Mouse (Mus musculus): ENCODE measurements at regions not wholly inside any gene's neighbourhood (a gene's known extent, or its start where the extent isn't known, plus 50 kb on each side); places are given as distances from the start of the nearest gene placed in this dataset.
"Not testable (repeated sequence)": the region's sequence is repeated elsewhere in the genome, so short reads cannot be mapped to it uniquely, and the experiment has no call there.

- DNase-seq: no peak
These were observed 374.0 kb upstream of the Nrxn1 start for GRCm38 (mm10) chr17:91466822-91467221.

GRCm38 (mm10) chr17:91451711-91452110, 358.8 kb upstream of the Nrxn1 start:
- no peak for DNase-seq

- not testable (repeated sequence) for DNase-seq
These were observed 339.2 kb upstream of the Nrxn1 start for GRCm38 (mm10) chr17:91431780-91432720.

- DNase-seq: no peak
These were observed 337.5 kb upstream of the Nrxn1 start for GRCm38 (mm10) chr17:91430351-91430750.

GRCm38 (mm10) chr17:91425120-91425519, 332.2 kb upstream of the Nrxn1 start:
- no peak for DNase-seq

- DNase-seq: no peak
These were observed 325.7 kb upstream of the Nrxn1 start for GRCm38 (mm10) chr17:91418582-91418981.

- no peak for DNase-seq
These were observed 298.3 kb upstream of the Nrxn1 start for GRCm38 (mm10) chr17:91390969-91391764.

- not testable (repeated sequence) for DNase-seq
These were observed 297.2 kb upstream of the Nrxn1 start for GRCm38 (mm10) chr17:91389937-91390623.

GRCm38 (mm10) chr17:91388521-91388920, 295.6 kb upstream of the Nrxn1 start:
- DNase-seq: no peak

- DNase-seq: no peak
These were observed 295.2 kb upstream of the Nrxn1 start for GRCm38 (mm10) chr17:91388039-91388438.

- no peak for DNase-seq
These were observed 293.1 kb upstream of the Nrxn1 start for GRCm38 (mm10) chr17:91385949-91386348.

- no peak for DNase-seq
These were observed 275.3 kb upstream of the Nrxn1 start for GRCm38 (mm10) chr17:91368156-91368555.

GRCm38 (mm10) chr17:91361261-91361660, 268.4 kb upstream of the Nrxn1 start:
- no peak for DNase-seq

- DNase-seq: no peak
These were observed 259.2 kb upstream of the Nrxn1 start for GRCm38 (mm10) chr17:91352107-91352506.

GRCm38 (mm10) chr17:91336882-91337281, 244.0 kb upstream of the Nrxn1 start:
- no peak for DNase-seq

GRCm38 (mm10) chr17:91333790-91334189, 240.9 kb upstream of the Nrxn1 start:
- no peak for DNase-seq

- DNase-seq: no peak
These were observed 240.3 kb upstream of the Nrxn1 start for GRCm38 (mm10) chr17:91333202-91333601.

- DNase-seq: no peak
These were observed 231.5 kb upstream of the Nrxn1 start for GRCm38 (mm10) chr17:91324377-91324776.

- DNase-seq: no peak
These were observed 194.0 kb upstream of the Nrxn1 start for GRCm38 (mm10) chr17:91286875-91287274.

GRCm38 (mm10) chr17:91274378-91274777, 181.5 kb upstream of the Nrxn1 start:
- DNase-seq: no peak

- DNase-seq: no peak
These were observed 145.8 kb upstream of the Nrxn1 start for GRCm38 (mm10) chr17:91238719-91239118.

- DNase-seq: not testable (repeated sequence)
These were observed 143.8 kb upstream of the Nrxn1 start for GRCm38 (mm10) chr17:91236653-91237052.

GRCm38 (mm10) chr17:91226378-91226777, 133.5 kb upstream of the Nrxn1 start:
- no peak for DNase-seq
